Mouse (Mus musculus) testis, adult 2 months (tissue): ENCODE results near the gene Ate1. TPM values are rescaled to one million over a fixed set of nuclear protein-coding genes. Genes with fewer than 3 reads are reported as not detected.

ENCODE experiments used
- H3K27ac ChIP-seq: fragments of 200-500 bp; 2 replicates; pipeline ENCODE4 v1.5.1; 2012; ENCODE audit warnings: low read depth, low read length; ENCODE audit not compliant: control insufficient read depth, insufficient read depth
- H3K27me3 ChIP-seq: fragments of 200-500 bp; 2 replicates; pipeline ENCODE4 v1.6.1; 2012; ENCODE audit warnings: mild to moderate bottlenecking, low read length, moderate library complexity; ENCODE audit not compliant: control insufficient read depth, insufficient read depth
- H3K36me3 ChIP-seq: fragments of 200-500 bp; 2 replicates; pipeline ENCODE4 v1.6.1; 2012; ENCODE audit warnings: mild to moderate bottlenecking, low read length; ENCODE audit not compliant: control insufficient read depth, insufficient read depth
- H3K4me1 ChIP-seq: fragments of 200-500 bp; 2 replicates; pipeline ENCODE4 v1.6.1; 2012; ENCODE audit warnings: low read length; ENCODE audit not compliant: control insufficient read depth, insufficient read depth
- H3K4me3 ChIP-seq: fragments of 200-500 bp; 2 replicates; pipeline ENCODE4 v1.5.1; 2012; ENCODE audit warnings: low read depth, mild to moderate bottlenecking, low read length, moderate library complexity, mixed read lengths; ENCODE audit not compliant: control insufficient read depth
- CTCF ChIP-seq: fragments of 200-500 bp; IDR thresholded peaks from 2 replicates; pipeline ENCODE4 v1.5.1; 2012; ENCODE audit warnings: low read depth, mild to moderate bottlenecking, inconsistent platforms, low read length, moderate library complexity; ENCODE audit not compliant: control insufficient read depth, insufficient read depth, insufficient replicate concordance
- POLR2A ChIP-seq: fragments of 200-500 bp; IDR thresholded peaks from 2 replicates; pipeline ENCODE4 v1.6.1; 2012; ENCODE audit warnings: low read depth, mild to moderate bottlenecking, inconsistent platforms, low read length, moderate library complexity; ENCODE audit not compliant: control insufficient read depth
- polyA plus RNA-seq: library from polyadenylated mRNA; depleted of rRNA; stranded (reverse); fragments of >200 nt; gene quantifications from 2 replicates; pipeline ENCODE4 v1.2.3, GENCODE M21; 2012

The Ate1 gene
- polyA plus RNA-seq, 1 experiment, result 18.3 TPM

GRCm38 (mm10) chr7:130380769-130381355, 139.3 kb downstream of the Ate1 start:
- no peak overlapping the region for H3K27ac ChIP-seq

GRCm38 (mm10) chr7:130380367-130380766, 139.8 kb downstream of the Ate1 start:
- no peak overlapping the region for H3K27ac ChIP-seq
- no peaks in the 10 kb centered on the region for H3K36me3 ChIP-seq
- no peaks in the 10 kb centered on the region for H3K27me3 ChIP-seq
- TF ChIP-seq POLR2A (no peak), CTCF (no peak)
- H3K4me1 ChIP-seq, result no peaks in the 10 kb centered on the region; the same call in 1 of the 2 replicates
- H3K4me3 ChIP-seq, result no peak overlapping the region

More at GRCm38 (mm10) chr7:130380769-130381355, 139.3 kb downstream of the Ate1 start:
- Histone ChIP-seq H3K36me3 (no peaks in the 10 kb centered on the region), H3K4me1 (no peaks in the 10 kb centered on the region; the same call in 1 of the 2 replicates), H3K4me3 (no peak overlapping the region), H3K27me3 (no peaks in the 10 kb centered on the region)
- TF ChIP-seq POLR2A (no peak), CTCF (no peak)

GRCm38 (mm10) chr7:130379886-130380285, 140.3 kb downstream of the Ate1 start:
- TF ChIP-seq CTCF (no peak), POLR2A (no peak)
- no peak overlapping the region for H3K4me3 ChIP-seq
- no peaks in the 10 kb centered on the region for H3K36me3 ChIP-seq
- H3K27me3 ChIP-seq, result no peaks in the 10 kb centered on the region
- H3K4me1 ChIP-seq, result no peaks in the 10 kb centered on the region; the same call in 1 of the 2 replicates
- no peak overlapping the region for H3K27ac ChIP-seq

GRCm38 (mm10) chr7:130378308-130378707, 141.9 kb downstream of the Ate1 start:
- Histone ChIP-seq H3K4me1 (no peaks in the 10 kb centered on the region; the same call in 1 of the 2 replicates), H3K27me3 (no peaks in the 10 kb centered on the region), H3K4me3 (no peak overlapping the region), H3K27ac (no peak overlapping the region), H3K36me3 (no peaks in the 10 kb centered on the region)
- TF ChIP-seq CTCF, result no peak
- no peak for TF ChIP-seq POLR2A

- peaks cover 3% of the 10 kb centered on the region for H3K4me1 ChIP-seq
- no peaks in the 10 kb centered on the region for H3K27me3 ChIP-seq
- no peak overlapping the region for H3K27ac ChIP-seq
- TF ChIP-seq CTCF (no peak), POLR2A (no peak)
- no peaks in the 10 kb centered on the region for H3K36me3 ChIP-seq
- H3K4me3 ChIP-seq, result no peak overlapping the region
Measured at GRCm38 (mm10) chr7:130374311-130374710, 145.9 kb downstream of the Ate1 start.

- no peak for TF ChIP-seq CTCF
- no peak for TF ChIP-seq POLR2A
- no peak overlapping the region for H3K27ac ChIP-seq
- peaks cover 5% of the 10 kb centered on the region for H3K4me1 ChIP-seq
- no peaks in the 10 kb centered on the region for H3K27me3 ChIP-seq
- no peaks in the 10 kb centered on the region for H3K36me3 ChIP-seq
- H3K4me3 ChIP-seq, result no peak overlapping the region
Measured at GRCm38 (mm10) chr7:130368827-130369641, 151.1 kb downstream of the Ate1 start.

- TF ChIP-seq CTCF (no peak), POLR2A (no peak)
- Histone ChIP-seq H3K27me3 (no peaks in the 10 kb centered on the region), H3K4me1 (peaks cover 5% of the 10 kb centered on the region), H3K27ac (no peak overlapping the region), H3K4me3 (no peak overlapping the region), H3K36me3 (no peaks in the 10 kb centered on the region)
Measured at GRCm38 (mm10) chr7:130368036-130368826, 151.9 kb downstream of the Ate1 start.
